Mouse (Mus musculus) heart, postnatal 25 days (tissue): ENCODE measurements at regions not wholly inside any gene's neighbourhood (a gene's known extent, or its start where the extent isn't known, plus 50 kb on each side); places are given as distances from the start of the nearest gene placed in this dataset.

Experiments
- DNase-seq: peaks from one replicate; pipeline ENCODE4 v3.0.0; 2022; ENCODE audit warnings: low spot score
- intact Hi-C: fragments of 180-260 bp; cut with DNase I; formaldehyde crosslinking; loops from one replicate; pipeline ENCODE4 v1.15.1; 2025

DNA sequence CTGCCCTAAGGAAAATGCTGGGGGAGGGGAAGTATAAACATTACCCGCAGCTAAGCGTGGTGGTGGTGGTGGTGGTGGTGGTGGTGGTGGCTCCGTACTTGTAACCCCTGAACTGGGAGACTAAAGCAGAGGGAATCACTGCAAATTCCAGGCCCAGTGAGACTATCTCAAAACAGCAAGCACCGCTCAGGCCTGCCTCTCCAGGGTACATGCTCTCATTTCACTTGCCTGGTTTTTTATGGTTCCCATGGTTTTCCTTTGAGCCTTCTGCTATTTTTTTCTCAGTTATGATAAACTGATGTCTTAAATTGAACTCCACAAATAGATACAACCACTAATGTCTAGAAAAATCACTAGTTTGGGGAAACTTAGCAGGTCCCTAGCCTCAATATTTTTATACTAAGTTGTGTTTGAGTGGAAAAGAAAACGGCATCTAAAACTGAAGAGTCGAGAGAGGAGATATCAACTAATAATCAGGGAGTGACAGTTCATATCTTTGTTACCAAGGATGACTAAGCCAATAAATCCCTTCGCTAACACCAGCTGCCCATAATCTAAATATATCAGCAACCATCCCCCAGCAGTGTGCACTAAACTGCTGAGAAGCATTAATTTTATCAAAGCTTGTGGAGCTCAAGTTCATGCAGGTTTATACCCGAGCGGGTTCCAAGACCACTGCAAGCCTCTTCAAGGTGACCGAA lies 97.7 kb downstream of the Kctd12 start:
- intact Hi-C loops = loop anchor here (5.0 kb wide), 2 partner anchors 47 to 98 kb away; partner anchors contain the start of gene Kctd12

DNA sequence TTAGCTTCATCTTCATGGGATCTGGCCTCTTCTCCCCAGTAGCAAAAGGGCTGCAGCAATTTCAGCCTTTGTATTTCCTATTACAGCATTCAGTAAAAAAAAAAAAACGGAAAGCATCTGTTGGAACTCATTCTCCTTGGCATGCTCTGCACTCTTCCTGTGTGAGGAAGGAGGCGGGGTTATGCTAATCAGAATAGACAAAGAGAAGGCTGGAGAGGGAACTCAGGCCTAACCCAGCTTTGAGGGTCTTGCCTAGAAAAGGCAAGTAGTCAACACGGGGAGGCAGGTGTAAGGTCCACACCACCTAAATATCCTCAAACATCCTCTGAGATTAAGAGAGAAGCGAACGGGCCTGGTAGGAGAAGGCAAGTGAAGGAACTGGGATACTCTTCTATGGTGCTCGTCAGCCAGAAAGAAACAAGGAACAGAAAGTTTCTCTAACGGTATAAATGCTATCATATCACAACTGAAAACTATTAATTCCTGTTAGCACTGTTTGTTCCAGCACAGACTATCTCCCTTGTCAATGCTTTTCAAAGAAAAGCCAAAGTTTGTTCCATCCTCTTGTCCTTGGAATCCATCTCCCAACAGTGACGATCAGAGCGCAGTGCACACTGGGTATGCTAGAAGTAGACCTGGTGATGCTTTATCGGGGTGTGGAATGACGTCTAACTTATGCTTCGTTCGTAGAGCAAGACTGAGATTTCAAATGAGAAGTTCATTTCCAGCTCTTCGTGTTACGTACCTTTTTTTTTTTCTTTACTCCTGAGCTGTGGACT lies 98.9 kb downstream of the Kctd12 start:
- DNase-seq = peak; percentile 28
- intact Hi-C loops = loop anchor here (2.0 to 5.0 kb wide), 3 partner anchors 13 to 99 kb away; partner anchors contain the start of gene Kctd12

More for the DNA sequence above, 97.7 kb downstream of the Kctd12 start:
- no peak for DNase-seq

DNA sequence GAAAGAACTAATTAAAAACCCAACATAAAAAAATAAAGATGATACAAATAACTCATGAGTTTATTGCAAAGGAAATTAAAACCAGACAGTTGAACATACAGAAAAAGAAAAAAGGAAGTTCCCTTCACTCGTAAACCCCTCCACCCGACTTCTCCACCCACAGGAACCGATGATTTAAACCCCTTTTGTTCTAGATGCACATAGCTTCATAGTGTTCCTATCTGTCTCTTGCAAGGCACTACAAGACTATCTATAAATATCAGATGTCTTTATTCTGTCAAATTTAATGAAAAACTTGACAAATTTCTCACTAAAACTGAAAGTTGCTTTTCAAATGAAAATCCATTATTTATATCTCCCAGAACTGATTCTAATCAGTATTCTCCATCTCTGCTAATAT lies 100.2 kb downstream of the Kctd12 start:
- intact Hi-C loops = loop anchor here (2.0 to 5.0 kb wide), 3 partner anchors 15 to 100 kb away; partner anchors contain the start of gene Kctd12
- no peak for DNase-seq

DNA sequence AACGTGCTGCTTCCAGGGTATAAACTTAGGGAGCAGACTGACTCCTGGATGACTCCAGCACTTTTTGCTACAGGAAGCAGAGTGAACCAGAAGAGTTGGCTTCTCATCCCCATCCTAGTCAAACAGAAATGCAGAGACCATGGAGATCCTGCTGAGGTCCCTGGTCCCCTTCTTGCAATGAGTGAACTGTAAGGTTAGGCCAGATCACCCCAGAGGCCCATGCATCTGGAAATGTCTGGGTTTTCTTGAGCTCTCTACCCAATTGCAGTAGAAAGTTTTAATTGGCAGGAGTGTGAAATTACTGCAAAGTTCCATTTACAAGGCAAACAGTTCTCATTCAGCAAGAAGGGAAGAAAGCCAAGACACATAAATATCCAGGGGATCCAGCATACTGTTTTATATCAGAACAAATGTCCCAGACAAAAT lies 101.8 kb downstream of the Kctd12 start:
- no peak for DNase-seq
- intact Hi-C loops = loop anchor here (5.0 kb wide), 2 partner anchors 43 to 102 kb away; partner anchors contain the start of gene Kctd12

- DNase-seq = no peak
These were observed 103.9 kb downstream of the Kctd12 start for GRCm38 (mm10) chr14:102878572-102878971.

DNA sequence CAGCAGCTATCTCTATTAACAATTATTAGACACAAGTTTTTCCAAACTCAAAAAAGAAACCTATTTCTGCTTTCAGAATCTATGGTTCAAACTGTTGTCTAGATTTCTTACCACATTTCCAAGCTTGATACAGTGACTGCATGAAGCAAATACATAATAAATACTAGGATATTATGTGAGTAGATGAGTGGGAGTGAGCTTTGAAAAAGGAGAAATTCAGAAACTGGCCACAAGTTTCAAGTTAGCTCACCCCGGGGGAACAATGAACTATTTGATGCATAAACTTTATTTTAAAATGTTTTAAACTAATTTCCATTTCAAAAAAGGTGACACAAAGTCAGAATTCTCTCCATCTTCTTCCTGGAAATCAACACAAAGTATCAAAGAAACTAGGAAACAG lies 114.3 kb downstream of the Kctd12 start:
- no peak for DNase-seq
- intact Hi-C loops = no loop called here

More at GRCm38 (mm10) chr14:102878572-102878971, 103.9 kb downstream of the Kctd12 start:
- intact Hi-C loops = no loop called here

- intact Hi-C loops = no loop called here
- DNase-seq = no peak
These were observed 114.7 kb downstream of the Kctd12 start for GRCm38 (mm10) chr14:102867697-102868096.

GRCm38 (mm10) chr14:102866511-102866910 lies 115.9 kb downstream of the Kctd12 start:
- no peak for DNase-seq
- intact Hi-C loops = no loop called here

- no peak for DNase-seq
- intact Hi-C loops = no loop called here
These were observed 120.7 kb downstream of the Kctd12 start for GRCm38 (mm10) chr14:102861694-102862093.

DNA sequence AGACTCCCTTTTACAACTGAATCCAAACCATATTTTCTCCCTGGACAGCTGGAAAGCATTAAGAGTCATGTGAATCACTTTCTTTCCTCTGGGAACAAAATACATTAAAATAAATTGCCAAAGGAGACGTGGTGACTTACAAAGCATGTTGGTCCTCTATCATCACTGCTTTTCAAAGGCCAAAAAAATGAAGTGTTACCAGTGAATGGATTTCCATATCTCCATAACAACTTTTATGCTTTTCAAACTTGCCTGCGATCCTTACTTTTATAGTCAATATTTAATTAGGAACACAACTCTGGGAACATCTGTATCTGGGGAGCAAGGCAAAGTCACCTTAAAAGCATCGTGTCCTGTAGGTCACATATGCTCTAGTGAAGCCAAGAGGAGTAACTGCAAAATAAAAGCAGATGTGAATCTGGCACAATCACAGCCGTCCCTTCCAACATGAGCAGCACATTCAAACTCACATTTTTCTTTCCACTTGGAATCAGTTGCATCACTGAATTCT lies 123.0 kb downstream of the Kctd12 start:
- peak; percentile 22 for DNase-seq

DNA sequence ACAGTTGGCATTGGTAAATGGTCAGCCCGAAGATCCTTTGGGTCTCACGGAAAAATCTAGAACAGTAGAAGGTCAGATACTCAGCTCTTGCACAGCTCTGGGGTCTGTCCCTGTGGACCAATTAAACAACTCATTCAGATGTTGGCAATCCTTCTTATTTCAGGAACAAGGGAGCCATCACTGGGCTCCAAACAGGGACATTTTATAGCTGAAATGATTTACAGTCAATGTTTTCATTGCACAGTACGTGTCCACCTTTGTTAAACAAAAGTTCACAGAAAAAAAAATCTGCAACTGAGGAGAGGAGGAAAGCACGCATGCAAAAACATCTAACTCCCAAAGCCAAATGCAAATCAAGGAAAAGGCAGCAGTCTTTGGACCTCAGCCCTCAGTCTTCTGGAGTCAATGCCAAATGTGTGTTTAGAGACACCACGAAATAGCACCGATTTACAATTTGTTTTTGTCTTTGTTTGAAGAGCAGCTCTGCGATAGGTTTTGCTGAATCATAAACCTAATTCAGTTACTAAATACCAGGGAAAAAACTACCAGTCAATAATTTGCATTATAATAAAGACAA lies 127.1 kb downstream of the Kctd12 start:
- no peak for DNase-seq
- intact Hi-C loops = no loop called here

More for the DNA sequence above, 123.0 kb downstream of the Kctd12 start:
- intact Hi-C loops = no loop called here

GRCm38 (mm10) chr14:102843700-102844099 lies 138.7 kb downstream of the Kctd12 start:
- intact Hi-C loops = no loop called here
- DNase-seq = no peak

DNA sequence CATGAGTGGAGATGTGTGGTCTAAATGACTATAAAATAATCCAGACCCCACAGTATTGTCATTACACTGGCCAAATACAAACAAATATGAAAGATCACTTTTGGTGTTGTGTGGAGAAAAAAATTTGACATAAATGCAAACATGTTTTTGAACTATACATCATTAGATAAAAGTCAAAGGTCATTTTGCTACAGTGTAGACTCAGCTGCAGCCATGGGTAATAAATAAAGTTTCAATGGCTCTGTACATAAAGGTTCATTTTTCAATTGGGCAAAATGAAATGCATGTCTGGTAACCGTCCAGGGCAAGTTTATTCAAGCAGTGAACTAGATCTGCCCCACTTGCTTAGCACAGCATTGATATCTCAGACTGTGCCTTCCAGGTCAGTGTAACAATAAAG lies 144.8 kb downstream of the Kctd12 start:
- intact Hi-C loops = loop anchor here (5.0 kb wide), 1 partner anchor 45 kb away; no protein-coding TSS in a partner anchor
- no peak for DNase-seq

- DNase-seq = no peak
- intact Hi-C loops = loop anchor here (5.0 kb wide), 1 partner anchor 47 kb away; no protein-coding TSS in a partner anchor
These were observed 147.2 kb downstream of the Kctd12 start for GRCm38 (mm10) chr14:102835118-102835769.

- no peak for DNase-seq
- intact Hi-C loops = no loop called here
These were observed 154.0 kb downstream of the Kctd12 start for GRCm38 (mm10) chr14:102828442-102828841.

- intact Hi-C loops = no loop called here
- no peak for DNase-seq
These were observed 154.6 kb downstream of the Kctd12 start for GRCm38 (mm10) chr14:102827756-102828384.

- no peak for DNase-seq
- intact Hi-C loops = no loop called here
These were observed 156.9 kb downstream of the Kctd12 start for GRCm38 (mm10) chr14:102825525-102825924.

DNA sequence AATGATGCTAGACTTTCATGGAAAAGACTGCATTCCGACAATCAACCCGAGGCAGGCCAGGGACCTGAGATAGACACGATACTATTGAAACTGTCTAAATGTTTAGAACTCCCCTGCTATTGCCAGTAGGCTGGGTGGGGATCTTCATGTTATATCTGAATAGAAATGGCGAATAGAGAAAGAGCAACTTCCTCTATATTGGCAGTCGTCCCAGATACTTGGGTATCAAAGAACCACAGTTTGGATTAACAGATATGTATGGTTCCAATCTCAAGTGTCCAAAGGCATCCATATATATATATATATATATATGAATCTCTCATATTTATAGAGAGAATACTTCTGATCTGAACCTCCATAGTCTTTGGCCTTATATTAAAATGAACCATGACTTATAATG lies 161.8 kb downstream of the Kctd12 start:
- DNase-seq = no peak
- intact Hi-C loops = no loop called here

- no peak for DNase-seq
- intact Hi-C loops = no loop called here
These were observed 170.8 kb downstream of the Kctd12 start for GRCm38 (mm10) chr14:102811678-102812081.
